Mouse (Mus musculus): ENCODE measurements around the gene Jmjd1c. TPM values are rescaled to one million over a fixed set of nuclear protein-coding genes. Genes with fewer than 3 reads are reported as not detected.

Gene Jmjd1c
- polyA plus RNA-seq, 1 experiment, result 10.3 TPM

DNA sequence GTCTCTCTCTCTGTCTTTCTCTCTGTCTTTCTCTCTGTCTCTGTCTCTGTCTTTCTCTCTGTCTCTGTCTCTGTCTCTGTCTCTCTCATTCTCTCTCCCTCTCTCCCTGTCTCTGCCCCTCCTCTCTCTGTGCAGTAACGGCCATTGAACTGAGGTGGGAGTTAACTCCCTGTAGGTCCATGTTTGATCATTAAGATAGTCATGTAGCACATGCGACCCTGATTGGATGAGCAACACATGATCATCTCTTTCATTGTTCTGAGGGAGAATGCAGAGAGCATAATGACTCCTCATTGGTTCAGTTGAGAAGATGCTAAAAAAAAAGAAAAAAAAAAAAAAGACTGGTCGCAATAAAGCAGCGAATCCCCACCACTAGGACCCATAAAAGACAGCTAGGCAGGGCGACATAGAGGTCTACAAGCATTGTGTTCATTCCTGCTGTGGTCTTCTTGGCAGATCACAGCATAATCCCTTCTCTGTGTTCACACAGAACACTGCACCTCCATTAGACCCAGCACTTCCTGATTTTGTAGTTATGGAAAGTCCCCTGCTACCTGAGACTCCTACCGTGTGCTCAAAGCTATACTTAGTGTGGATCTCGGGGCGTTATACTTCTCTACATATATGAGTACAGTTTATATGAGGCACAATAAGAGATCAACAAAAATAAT lies 200.7 kb downstream of the Jmjd1c start:
- no peak for TF ChIP-seq GATA1 (IDR thresholded peaks at IDR 0.05; ENCODE audit: low read length)

DNA sequence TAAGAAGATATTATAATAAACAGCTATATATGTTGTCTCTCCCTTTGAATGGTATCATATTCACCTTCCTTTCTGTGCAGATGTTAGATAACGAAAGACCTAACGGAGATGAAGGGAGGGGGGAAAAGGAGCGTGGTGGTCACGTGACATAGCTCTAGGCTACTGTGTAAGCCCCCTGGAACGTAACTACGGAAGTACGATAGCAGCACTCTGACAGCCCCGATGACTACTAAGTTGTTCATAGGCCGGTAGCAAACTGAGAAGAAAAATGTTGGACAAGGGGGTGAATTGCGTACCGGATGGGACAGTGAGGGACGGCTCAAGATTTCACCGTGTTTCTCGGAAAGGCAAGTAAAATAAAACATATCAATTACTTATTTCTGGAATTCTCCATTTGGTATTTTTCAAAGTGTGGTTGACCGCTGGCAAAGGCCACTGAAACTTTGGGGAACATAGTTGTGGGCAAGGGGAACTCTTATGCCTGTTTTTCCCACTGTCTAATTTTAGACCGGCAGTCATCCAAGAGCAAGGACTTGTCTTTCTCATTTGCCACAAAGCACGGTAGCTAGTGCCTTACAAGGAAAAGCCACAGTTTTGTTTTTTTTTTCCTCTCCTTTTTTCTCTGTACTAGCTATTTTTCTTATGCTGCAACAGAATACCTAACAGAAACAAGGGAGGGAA lies 201.4 kb downstream of the Jmjd1c start:
- TF ChIP-seq GATA1 (IDR thresholded peaks at IDR 0.05; ENCODE audit: low read length), result no peak

DNA sequence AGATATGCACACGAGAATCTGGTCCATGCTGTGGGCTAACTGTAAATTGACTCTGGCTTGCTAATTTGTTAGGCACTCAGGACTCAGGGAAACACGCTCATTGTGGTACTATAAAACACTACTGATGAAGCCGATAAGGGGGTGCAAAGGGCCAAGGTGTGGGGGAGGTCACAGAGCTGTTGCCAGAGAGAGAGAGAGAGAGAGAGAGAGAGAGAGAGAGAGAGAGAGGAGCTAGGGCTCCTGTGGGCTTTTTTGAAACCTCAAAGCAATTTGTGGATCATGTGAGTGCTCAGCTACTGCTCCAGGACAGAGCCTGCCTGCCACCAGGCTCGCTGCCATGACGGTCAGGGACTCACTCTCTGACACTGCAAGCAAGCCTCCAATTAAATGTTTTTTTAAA lies 202.9 kb downstream of the Jmjd1c start:
- no peak for TF ChIP-seq GATA1 (IDR thresholded peaks at IDR 0.05; ENCODE audit: low read length)

DNA sequence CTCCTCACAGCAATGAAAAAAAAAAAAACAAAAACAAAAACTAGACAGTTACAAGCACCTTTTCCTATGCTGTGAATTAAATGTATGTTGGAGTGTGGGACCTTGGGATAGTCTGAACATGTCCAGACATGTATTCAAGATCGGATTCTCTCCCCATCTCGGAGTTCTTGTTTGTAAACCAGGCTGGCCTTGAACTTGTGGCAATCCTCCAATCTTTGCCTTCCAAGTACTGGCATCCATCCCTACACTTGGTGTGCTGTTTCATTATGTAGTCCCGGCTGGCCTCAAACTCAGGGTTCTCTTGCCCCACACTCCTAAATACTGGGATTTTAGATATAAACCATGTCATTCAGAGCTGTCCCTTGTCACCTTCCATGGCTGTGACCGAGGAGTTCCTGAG lies 203.4 kb downstream of the Jmjd1c start:
- no peak for TF ChIP-seq GATA1 (IDR thresholded peaks at IDR 0.05; ENCODE audit: low read length)

DNA sequence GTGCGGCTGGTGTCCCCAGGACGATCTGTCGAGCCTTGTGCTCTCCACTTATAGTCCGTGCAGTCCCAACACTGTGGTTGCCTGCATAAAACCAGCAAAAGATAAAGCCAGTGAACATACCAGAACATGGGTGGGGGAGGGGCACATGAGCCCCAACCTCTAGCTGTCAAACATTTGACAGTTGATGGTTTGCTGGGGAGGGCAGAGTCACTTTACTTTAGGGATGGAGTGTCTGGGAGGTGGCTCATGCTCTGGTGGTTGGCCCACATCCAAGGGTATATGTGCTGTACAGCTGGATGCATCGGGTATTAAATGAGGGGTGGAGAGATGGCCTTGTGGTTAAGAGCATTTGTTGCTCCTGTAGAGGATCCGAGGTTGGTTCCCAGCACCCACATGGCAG lies 205.1 kb downstream of the Jmjd1c start:
- TF ChIP-seq GATA1 (IDR thresholded peaks at IDR 0.05; ENCODE audit: low read length), result no peak

DNA sequence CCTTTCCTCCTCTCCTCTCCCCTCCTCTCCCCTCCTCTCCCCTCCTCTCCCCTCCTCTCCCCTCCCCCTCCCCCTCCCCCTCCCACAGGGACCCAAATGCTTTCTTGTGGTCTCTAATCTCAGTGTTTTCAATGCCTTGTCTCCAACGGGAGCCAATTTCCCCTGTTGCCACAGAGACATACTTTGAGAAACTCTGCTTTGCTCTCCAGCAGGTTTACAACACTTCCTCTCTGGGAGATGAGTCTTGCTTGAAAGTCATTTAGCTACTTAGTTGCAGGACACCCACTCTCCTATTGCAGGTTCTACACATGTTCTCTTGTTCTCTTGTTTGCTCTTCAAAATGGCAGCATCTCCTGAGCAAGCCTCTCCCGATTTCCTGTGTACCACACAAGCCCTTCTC lies 206.4 kb downstream of the Jmjd1c start:
- TF ChIP-seq GATA1 (IDR thresholded peaks at IDR 0.05; ENCODE audit: low read length), result no peak

Other genes starting within 250 kb of the Jmjd1c start
- 1.3 and 1.5 TPM in 2 replicates for gene Reep3, start 820 bp downstream of the Jmjd1c start, polyA plus RNA-seq (2012)
- 59.3 and 74.7 TPM in 2 replicates for gene Nrbf2, start 189.2 kb downstream of the Jmjd1c start, polyA plus RNA-seq (2012)